Mouse (Mus musculus): ENCODE results near the gene Nf2. TPM values are rescaled to one million over a fixed set of nuclear protein-coding genes. Genes with fewer than 3 reads are reported as not detected.

The Nf2 gene
- polyA plus RNA-seq, 1 experiment from 2014 or later = 67.0 TPM

DNA sequence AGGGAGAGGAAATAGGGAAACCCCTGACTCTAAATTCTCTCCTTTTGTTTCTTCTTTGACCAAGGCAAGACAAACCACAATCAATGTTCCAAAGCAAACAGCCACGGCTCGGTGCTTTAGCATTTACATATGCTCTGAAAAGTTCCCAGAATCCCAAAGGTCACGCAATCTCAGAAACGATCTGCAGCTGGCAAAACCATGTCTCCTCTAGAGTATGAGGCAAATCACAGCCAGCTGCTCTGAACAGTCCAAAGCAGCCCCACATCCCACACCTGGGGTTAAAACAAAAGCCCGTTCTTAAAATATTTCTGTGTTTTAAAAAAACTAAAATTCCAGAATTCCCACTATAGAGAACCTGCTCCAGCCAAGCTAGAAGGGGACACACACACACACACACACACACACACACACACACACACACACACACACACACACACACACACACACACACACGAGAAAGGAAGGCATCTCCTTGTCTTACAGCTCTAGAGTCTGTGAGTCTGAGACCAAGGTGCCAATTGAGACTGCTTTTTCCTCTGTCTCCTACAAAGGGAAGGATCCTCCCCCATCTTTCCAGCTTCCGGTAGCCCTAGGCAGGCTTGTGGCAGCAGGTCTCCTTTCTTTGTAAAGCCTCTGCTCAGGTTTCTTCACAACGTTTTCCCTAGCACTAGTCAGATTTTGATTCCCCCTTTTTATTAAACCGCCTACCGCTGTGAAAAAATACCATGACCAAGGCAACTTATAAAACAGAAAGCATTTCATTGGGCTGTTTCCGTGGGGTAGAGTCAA lies 12.7 kb upstream of the Nf2 start:
- no peaks in the 10 kb centered on the region; the same call in 1 of the 2 replicates for H3K4me1 ChIP-seq (replicated peaks)
- WGBS = 51% methylated on average over 11 of the region's 11 CpGs
- H3K4me3 ChIP-seq = no peak overlapping the region
- no peaks in the 10 kb centered on the region for H3K27me3 ChIP-seq
- H3K36me3 ChIP-seq = no peaks in the 10 kb centered on the region
- ATAC-seq (ENCODE audit: low FRiP score) = no peak
- no peak overlapping the region for H3K27ac ChIP-seq
- no peak overlapping the region for H3K9ac ChIP-seq
- no peak overlapping the region for H3K4me2 ChIP-seq
- no peaks in the 10 kb centered on the region for H3K9me3 ChIP-seq

DNA sequence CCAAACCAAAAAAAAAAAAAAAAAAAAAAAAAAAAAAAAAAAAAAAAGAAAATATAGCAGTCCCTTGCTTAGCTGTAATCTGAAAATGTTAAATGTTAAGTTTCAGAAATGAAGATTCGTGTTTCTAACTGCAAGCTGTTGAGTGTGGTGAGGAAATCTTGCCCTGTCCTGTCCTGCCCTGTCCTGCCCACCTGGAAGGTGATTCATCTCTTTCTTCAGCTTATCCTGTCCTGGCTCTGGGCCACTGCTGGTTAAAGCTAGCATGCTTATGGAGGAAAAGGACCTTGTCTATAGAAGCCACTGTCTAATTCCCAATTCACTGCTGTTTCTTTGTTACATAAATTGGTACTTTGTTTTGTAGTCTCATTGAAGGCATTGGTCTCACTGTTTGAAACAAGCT lies 11.7 kb upstream of the Nf2 start:
- no peaks in the 10 kb centered on the region for H3K9me3 ChIP-seq
- H3K4me1 ChIP-seq (replicated peaks) = no peaks in the 10 kb centered on the region; the same call in 1 of the 2 replicates
- ATAC-seq (ENCODE audit: low FRiP score) = no peak
- 42% methylated on average over 1 of the region's 1 CpGs for WGBS
- no peak overlapping the region for H3K4me2 ChIP-seq
- H3K4me3 ChIP-seq = no peak overlapping the region
- H3K27me3 ChIP-seq = no peaks in the 10 kb centered on the region
- no peak overlapping the region for H3K9ac ChIP-seq
- no peak overlapping the region for H3K27ac ChIP-seq
- H3K36me3 ChIP-seq = no peaks in the 10 kb centered on the region

DNA sequence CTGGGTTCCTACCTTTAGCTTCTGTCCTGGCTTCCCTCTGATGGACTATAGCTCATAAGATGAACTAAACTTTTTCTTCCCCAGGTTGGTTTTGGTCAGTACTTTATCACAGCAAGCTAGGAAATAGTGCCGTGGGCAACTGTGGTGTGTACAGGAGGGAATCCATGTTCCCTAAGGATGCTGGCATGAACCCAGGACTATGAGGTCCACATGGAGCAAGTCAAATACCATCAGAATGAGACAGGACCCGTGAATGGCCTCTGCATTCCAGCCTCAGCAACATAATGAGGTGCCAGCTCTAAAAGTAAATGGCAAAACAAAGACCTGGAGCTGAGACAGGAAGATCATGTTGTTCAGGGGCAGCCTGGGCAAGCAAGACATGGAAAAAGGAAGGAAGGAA lies 9.1 kb upstream of the Nf2 start:
- H3K4me3 ChIP-seq = no peak overlapping the region
- ATAC-seq (ENCODE audit: low FRiP score) = no peak
- WGBS = 72% methylated on average over 2 of the region's 2 CpGs

DNA sequence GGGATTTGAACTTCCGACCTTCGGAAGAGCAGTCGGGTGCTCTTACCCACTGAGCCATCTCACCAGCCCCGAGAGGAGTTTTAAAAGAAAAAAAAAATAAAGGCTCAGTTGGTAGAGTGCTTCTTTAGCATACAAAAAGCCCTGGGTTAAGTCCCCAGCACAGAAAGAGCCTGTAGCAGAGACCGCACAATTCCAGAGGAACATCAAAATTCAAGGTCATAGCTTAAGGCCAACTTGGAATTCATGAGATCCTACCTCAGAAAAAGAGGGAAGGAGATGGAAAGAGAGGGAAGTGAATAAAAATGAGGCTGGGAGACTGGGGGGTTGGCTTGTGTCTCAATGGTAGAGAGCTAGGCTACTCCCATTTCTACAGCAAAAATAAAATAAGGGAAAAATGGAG lies 4.8 kb upstream of the Nf2 start:
- H3K27me3 ChIP-seq = no peaks in the 10 kb centered on the region
- H3K4me1 ChIP-seq (replicated peaks) = no peaks in the 10 kb centered on the region
- no peak overlapping the region for H3K27ac ChIP-seq
- no peak overlapping the region for H3K4me2 ChIP-seq
- H3K36me3 ChIP-seq = no peaks in the 10 kb centered on the region
- no peak for ATAC-seq (ENCODE audit: low FRiP score)
- H3K9ac ChIP-seq = no peak overlapping the region
- H3K9me3 ChIP-seq = no peaks in the 10 kb centered on the region
- WGBS = 88% methylated on average over 5 of the region's 5 CpGs
- H3K4me3 ChIP-seq = no peak overlapping the region

More for the DNA sequence above, 9.1 kb upstream of the Nf2 start:
- Histone ChIP-seq H3K4me2 (no peak overlapping the region), H3K9ac (no peak overlapping the region), H3K36me3 (no peaks in the 10 kb centered on the region), H3K27me3 (no peaks in the 10 kb centered on the region), H3K27ac (no peak overlapping the region), H3K9me3 (no peaks in the 10 kb centered on the region), H3K4me1 (replicated peaks) (no peaks in the 10 kb centered on the region; the same call in 1 of the 2 replicates)

DNA sequence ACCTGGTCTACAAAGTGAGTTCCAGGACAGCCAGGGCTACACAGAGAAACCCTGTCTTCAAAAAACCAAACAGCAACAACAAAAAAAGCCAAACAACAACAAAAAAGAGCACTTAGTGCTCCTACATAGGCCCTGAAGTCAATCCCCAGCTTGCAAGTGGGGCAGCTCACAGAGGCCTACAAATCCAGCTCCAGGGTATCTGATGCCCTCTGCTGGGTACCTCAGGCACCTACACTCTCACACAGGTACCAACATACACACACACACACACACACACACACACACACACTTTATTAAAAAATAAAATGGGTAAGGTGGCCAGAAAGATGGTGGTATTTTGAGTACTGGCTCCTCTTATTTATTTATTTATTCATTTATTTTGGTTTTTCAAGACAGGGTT lies 3.7 kb upstream of the Nf2 start:
- Histone ChIP-seq H3K4me1 (replicated peaks) (peaks cover 4% of the 10 kb centered on the region), H3K4me3 (no peak overlapping the region), H3K9ac (no peak overlapping the region), H3K27me3 (no peaks in the 10 kb centered on the region), H3K9me3 (no peaks in the 10 kb centered on the region), H3K27ac (no peak overlapping the region), H3K4me2 (no peak overlapping the region), H3K36me3 (no peaks in the 10 kb centered on the region)
- no peak for ATAC-seq (ENCODE audit: low FRiP score)

DNA sequence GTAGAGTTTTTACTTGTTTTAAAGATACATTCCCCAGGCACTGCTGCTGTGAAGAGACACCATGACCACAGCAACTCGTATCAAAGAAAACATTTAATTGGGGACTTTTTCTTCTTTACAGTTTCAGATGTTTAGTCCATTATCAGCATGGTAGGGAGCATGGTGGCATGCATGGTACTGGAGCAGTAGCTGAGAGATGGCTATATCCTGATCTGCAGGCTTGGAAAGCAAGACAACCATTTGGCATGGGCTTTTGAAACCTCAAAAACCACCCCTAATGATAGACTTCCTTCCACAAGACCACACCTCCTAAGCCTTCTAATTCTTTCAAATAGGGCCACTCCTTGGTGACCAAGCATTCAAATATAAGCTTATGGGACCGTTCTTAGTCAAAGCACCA lies 1.1 kb upstream of the Nf2 start:
- 95% methylated on average over 2 of the region's 2 CpGs for WGBS
- Histone ChIP-seq H3K4me1 (replicated peaks) (peaks cover 23% of the 10 kb centered on the region), H3K4me3 (no peak overlapping the region), H3K27ac (no peak overlapping the region), H3K4me2 (no peak overlapping the region), H3K27me3 (no peaks in the 10 kb centered on the region), H3K36me3 (no peaks in the 10 kb centered on the region), H3K9me3 (no peaks in the 10 kb centered on the region), H3K9ac (no peak overlapping the region)
- ATAC-seq (ENCODE audit: low FRiP score) = no peak

DNA sequence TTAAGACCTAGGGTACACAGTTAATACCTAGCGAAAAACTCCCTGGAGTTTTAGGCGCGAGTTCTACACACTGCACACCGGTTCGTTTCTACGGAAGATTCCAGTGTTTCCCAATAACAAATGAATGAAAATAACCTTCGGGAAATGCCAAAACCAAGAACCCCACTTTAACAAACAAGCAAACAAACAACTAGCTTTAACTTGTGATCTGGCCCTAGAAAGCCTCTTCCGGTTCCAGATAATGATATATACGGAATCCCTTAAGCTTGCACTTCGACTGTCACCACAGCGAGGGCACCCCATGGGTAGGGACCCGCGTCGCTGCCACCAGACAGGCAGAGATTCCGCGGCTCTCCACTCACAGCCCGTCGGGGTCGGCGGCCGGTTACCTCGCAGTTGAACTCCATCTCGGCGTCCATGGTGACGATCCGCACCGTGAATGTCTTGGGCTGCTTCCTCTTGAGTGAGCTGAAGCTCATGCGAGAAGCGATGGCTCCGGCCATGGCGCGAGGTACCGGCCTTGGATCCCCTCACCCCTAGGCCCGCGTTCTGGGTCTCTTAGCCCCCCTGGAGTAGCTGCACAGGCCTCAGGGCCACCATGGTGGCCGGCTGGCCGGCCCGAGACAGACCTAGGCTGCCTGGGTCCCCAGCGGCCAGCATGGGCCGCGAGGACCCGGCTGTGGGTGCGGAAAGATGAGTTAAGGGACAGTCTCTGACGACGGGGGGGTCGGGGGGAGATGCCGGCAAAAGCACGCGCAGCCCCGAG lies 670 bp downstream of the Nf2 start:
- ATAC-seq (ENCODE audit: low FRiP score) = peak; percentile 80
- H3K27me3 ChIP-seq = no peaks in the 10 kb centered on the region
- peak overlapping the region; percentile 93 for H3K9ac ChIP-seq
- under 1% methylated on average over 50 of the region's 50 CpGs for WGBS
- H3K9me3 ChIP-seq = no peaks in the 10 kb centered on the region
- peak overlapping the region; percentile 91 for H3K27ac ChIP-seq
- H3K4me2 ChIP-seq = peak overlapping the region; percentile 65
- H3K4me1 ChIP-seq (replicated peaks) = peaks cover 23% of the 10 kb centered on the region
- no peaks in the 10 kb centered on the region for H3K36me3 ChIP-seq
- H3K4me3 ChIP-seq = peak overlapping the region; percentile 85

DNA sequence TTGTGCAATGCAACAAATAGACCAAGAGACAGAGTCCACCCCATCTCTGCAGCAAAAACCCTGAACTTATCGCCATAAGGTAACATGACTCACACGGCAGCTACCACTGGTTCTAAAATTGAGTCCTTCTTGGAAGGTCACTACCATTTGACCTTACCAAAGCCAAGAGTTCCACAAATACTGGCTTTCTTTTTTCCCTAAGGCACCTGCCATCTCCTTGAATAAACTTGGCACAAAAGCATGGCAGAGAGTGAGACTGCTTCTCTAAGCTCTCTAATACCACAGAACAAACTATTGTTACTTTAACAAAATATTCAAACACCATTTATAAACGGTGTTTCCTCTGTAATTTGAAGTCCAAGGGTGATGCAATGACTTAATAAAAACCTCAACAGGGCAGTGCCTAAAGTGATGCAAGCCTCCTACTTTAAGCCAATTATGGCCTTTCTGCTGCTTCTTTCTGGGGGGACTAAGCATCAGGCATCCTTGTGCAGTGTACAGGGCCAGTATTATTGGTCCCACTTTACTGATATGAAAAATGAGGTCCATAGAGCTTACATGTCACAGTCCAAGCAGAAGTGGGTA lies 8.3 kb downstream of the Nf2 start:
- Histone ChIP-seq H3K4me3 (no peak overlapping the region), H3K4me2 (no peak overlapping the region), H3K4me1 (replicated peaks) (no peaks in the 10 kb centered on the region), H3K27ac (no peak overlapping the region), H3K9me3 (no peaks in the 10 kb centered on the region), H3K36me3 (no peaks in the 10 kb centered on the region), H3K27me3 (no peaks in the 10 kb centered on the region), H3K9ac (no peak overlapping the region)
- no peak for ATAC-seq (ENCODE audit: low FRiP score)
- 87% methylated on average over 3 of the region's 3 CpGs for WGBS

DNA sequence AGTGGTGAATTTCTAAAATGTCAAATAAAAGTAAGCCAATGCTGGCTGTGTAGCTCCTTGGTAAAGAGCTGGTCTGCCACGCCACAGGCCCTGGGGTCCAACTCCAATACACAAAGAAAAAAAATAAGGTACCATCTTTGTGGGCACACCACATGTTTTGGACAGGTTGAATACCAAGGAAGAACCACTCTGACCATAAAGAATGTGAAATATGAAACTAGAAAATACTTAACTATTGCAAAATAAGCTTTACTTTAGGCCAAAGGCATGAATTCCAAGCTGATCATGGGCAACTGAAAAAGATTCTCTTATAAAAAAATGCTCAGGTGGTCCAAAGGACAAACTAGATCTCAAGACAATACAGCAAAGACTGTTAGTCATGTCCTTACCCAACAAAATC lies 11.1 kb downstream of the Nf2 start:
- no peak for ATAC-seq (ENCODE audit: low FRiP score)
- WGBS = 97% methylated on average over 1 of the region's 1 CpGs
- Histone ChIP-seq H3K9ac (no peak overlapping the region), H3K27me3 (no peaks in the 10 kb centered on the region), H3K4me1 (replicated peaks) (no peaks in the 10 kb centered on the region), H3K36me3 (no peaks in the 10 kb centered on the region), H3K4me2 (no peak overlapping the region), H3K9me3 (no peaks in the 10 kb centered on the region), H3K27ac (no peak overlapping the region), H3K4me3 (no peak overlapping the region)

DNA sequence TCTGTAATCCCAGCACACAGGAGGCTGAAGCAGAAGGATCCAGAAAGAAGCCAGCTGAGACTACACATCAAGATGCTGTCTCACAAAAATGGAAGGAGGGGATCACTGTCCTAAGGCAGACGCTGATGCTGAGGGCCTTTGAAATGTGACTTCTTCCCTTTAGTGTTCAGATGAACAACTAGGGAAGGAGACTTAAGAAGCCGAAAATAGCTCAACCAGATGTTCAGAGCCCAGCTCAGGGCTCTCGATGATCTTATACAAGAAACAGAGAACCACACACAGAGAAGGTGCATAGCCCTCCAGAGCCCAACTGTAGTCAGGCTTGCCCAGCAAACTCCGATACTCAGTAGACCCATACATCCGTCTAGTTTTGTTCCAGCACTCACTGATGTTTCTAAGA lies 12.0 kb downstream of the Nf2 start:
- Histone ChIP-seq H3K4me1 (replicated peaks) (no peaks in the 10 kb centered on the region), H3K27ac (no peak overlapping the region), H3K27me3 (no peaks in the 10 kb centered on the region), H3K9ac (no peak overlapping the region), H3K4me3 (no peak overlapping the region), H3K36me3 (no peaks in the 10 kb centered on the region), H3K9me3 (no peaks in the 10 kb centered on the region), H3K4me2 (no peak overlapping the region)
- ATAC-seq (ENCODE audit: low FRiP score) = no peak
- 83% methylated on average over 5 of the region's 5 CpGs for WGBS

DNA sequence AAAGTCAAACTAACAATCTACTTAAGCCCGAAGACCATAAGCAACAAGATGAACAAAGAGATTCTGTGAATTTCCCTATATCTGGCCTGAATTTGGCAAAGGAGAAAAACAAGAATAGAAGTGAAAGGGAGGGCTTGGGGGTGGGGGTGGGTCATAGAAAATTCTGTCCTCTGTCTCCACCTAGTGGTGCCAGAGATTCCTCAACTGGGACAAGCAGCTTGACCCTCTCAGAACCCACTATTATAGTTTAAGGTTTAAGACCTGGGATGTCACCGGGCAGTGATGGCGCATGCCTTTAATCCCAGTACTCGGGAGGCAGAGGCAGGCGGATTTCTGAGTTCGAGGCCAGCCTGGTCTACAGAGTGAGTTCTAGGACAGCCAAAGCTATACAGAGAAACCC lies 12.6 kb downstream of the Nf2 start:
- H3K27me3 ChIP-seq = no peaks in the 10 kb centered on the region
- H3K4me1 ChIP-seq (replicated peaks) = no peaks in the 10 kb centered on the region
- no peak for ATAC-seq (ENCODE audit: low FRiP score)
- H3K4me3 ChIP-seq = no peak overlapping the region
- H3K4me2 ChIP-seq = no peak overlapping the region
- no peaks in the 10 kb centered on the region for H3K9me3 ChIP-seq
- no peak overlapping the region for H3K27ac ChIP-seq
- no peaks in the 10 kb centered on the region for H3K36me3 ChIP-seq
- no peak overlapping the region for H3K9ac ChIP-seq
- WGBS = 76% methylated on average over 6 of the region's 6 CpGs

DNA sequence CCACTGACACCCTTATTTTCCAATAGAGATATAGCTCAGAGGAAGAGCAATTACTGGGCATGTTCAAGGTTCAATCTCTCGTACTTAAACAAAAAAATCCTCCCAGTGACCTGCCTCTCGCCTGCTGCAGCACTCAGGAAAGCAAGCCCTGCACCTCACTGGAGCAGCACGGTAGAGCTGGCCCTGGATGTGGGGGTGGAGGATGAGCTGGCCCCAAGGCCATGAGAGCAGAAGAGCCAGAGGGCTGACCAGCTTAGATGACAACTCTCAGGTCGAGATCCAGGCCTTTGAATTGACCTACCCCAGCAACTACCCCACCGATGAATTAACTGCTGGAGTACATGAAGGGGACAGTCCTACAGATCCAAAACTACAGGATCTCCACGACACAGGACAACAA lies 13.9 kb downstream of the Nf2 start:
- H3K27me3 ChIP-seq = no peaks in the 10 kb centered on the region
- H3K4me1 ChIP-seq (replicated peaks) = no peaks in the 10 kb centered on the region
- no peaks in the 10 kb centered on the region for H3K36me3 ChIP-seq
- no peaks in the 10 kb centered on the region for H3K9me3 ChIP-seq
- WGBS = 90% methylated on average over 6 of the region's 6 CpGs
- 0 out of 2 replicates have a peak overlapping the region, but pooled peaks have one; percentile 3 for H3K9ac ChIP-seq
- no peak for ATAC-seq (ENCODE audit: low FRiP score)
- H3K27ac ChIP-seq = no peak overlapping the region
- H3K4me2 ChIP-seq = no peak overlapping the region
- H3K4me3 ChIP-seq = no peak overlapping the region
